Mouse (Mus musculus): ENCODE measurements around the gene Acbd6. TPM values are rescaled to one million over a fixed set of nuclear protein-coding genes. Genes with fewer than 3 reads are reported as not detected.

Acbd6 gene
- polyA plus RNA-seq (2015; fragmentation: Nextera tagmentation; extraction: Ambion mirVana): 55.6 and 58.4 TPM in 2 replicates

- no peaks in the 10 kb centered on the region for H3K36me3 ChIP-seq
- no peaks in the 10 kb centered on the region for H3K27me3 ChIP-seq
- peak within 1 kb of the TSS; percentile 95 for H3K9ac ChIP-seq
- WGBS: under 1% methylated on average over 77 of the region's 83 CpGs
- H3K27ac ChIP-seq: peak within 1 kb of the TSS; percentile 79
- H3K4me3 ChIP-seq: peak within 1 kb of the TSS; percentile 82
- H3K4me2 ChIP-seq: peak within 1 kb of the TSS; percentile 95
- peak; percentile 82 for ATAC-seq (replicated peaks; ENCODE audit: insufficient number of reproducible peaks, insufficient read depth, low FRiP score, low read depth)
- H3K9me3 ChIP-seq (replicated peaks): peaks cover 4% of the 10 kb centered on the region; the same call in 1 of the 2 replicates
- peaks cover 17% of the 10 kb centered on the region for H3K4me1 ChIP-seq (replicated peaks)
Measured at GRCm38 (mm10) chr1:155558012-155558842, at the start of gene Acbd6. TSS of gene Acbd6 (plus strand) at chr1:155558120.

- no peaks in the 10 kb centered on the region for H3K27me3 ChIP-seq
- no peaks in the 10 kb centered on the region for H3K36me3 ChIP-seq
- H3K27ac ChIP-seq: no peak overlapping the region
- 48% methylated on average over 10 of the region's 10 CpGs for WGBS
- H3K9me3 ChIP-seq (replicated peaks): no peaks in the 10 kb centered on the region
- H3K4me1 ChIP-seq (replicated peaks): peaks cover 7% of the 10 kb centered on the region
- no peak overlapping the region for H3K4me3 ChIP-seq
- no peak overlapping the region for H3K9ac ChIP-seq
- H3K4me2 ChIP-seq: no peak overlapping the region
- ATAC-seq (replicated peaks; ENCODE audit: insufficient number of reproducible peaks, insufficient read depth, low FRiP score, low read depth): no peak
Measured at GRCm38 (mm10) chr1:155510263-155510662, 47.7 kb upstream of the Acbd6 start.

DNA sequence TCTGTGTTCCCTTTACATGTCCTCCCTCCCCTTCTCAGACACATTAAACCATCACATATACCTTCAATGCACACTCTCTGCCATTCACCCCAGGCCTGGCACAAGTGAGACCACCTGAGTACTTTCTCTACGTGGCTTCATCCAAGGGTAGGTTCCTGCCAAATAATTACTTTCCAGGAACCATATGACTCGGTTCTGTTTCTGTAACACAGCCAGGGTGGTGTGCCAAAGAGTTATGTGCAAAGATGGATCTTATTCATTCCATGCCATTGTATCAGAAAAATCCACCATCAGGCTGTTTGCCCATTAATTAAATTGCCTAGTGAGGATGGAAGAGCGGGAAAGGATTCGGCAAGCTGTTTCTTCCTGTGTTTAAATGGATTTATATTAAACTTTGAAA is 42.1 kb upstream of the Acbd6 start:
- H3K9ac ChIP-seq: no peak overlapping the region
- H3K27ac ChIP-seq: no peak overlapping the region
- no peak overlapping the region for H3K4me2 ChIP-seq
- no peaks in the 10 kb centered on the region for H3K9me3 ChIP-seq (replicated peaks)
- H3K4me3 ChIP-seq: no peak overlapping the region
- 86% methylated on average over 4 of the region's 4 CpGs for WGBS
- no peaks in the 10 kb centered on the region for H3K4me1 ChIP-seq (replicated peaks)
- H3K36me3 ChIP-seq: no peaks in the 10 kb centered on the region
- ATAC-seq (replicated peaks; ENCODE audit: insufficient number of reproducible peaks, insufficient read depth, low FRiP score, low read depth): no peak
- no peaks in the 10 kb centered on the region for H3K27me3 ChIP-seq

DNA sequence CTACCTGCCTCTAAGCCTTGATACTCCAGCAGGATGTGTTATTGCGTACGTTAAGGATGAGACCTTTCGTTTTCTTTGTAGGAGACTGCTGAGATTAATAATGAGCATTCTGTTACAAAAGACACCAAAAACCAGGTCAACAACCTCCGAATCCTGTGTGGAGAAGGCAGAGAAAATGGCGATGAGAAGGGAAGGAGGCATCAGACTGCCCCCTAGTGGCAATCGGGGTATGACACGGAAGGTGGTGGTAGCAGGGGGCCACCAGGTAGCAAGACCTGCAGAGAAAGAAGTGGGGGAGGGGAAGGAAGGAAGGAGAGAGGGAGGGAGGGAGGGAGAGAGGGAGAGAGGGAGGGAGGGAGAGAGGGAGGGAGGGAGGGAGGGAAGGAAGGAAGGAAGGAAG is 41.3 kb upstream of the Acbd6 start:
- ATAC-seq (replicated peaks; ENCODE audit: insufficient number of reproducible peaks, insufficient read depth, low FRiP score, low read depth): no peak
- Histone ChIP-seq H3K27me3 (no peaks in the 10 kb centered on the region), H3K4me3 (no peak overlapping the region), H3K4me2 (no peak overlapping the region), H3K36me3 (no peaks in the 10 kb centered on the region), H3K9ac (no peak overlapping the region), H3K9me3 (replicated peaks) (no peaks in the 10 kb centered on the region), H3K4me1 (replicated peaks) (no peaks in the 10 kb centered on the region), H3K27ac (no peak overlapping the region)
- 41% methylated on average over 7 of the region's 7 CpGs for WGBS

DNA sequence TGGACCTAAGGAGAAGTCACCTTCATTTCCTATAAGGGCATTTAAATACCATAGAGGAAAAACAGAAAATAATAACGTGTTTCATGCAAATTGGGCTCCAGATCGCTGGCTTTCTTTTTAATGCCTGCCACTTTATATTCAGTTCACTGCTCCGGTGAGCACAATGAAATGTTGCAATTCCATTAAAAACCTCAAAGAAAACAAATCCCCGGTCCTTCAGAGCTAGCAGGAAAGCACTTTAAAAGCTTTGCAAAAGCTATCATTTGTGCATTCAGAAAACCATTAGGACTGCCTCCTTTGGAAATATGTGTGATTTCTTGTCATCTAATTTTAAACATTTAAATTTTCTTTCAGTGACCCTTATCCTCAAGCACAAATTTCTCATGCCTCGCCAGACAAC is 40.9 kb upstream of the Acbd6 start:
- ATAC-seq (replicated peaks; ENCODE audit: insufficient number of reproducible peaks, insufficient read depth, low FRiP score, low read depth): no peak
- H3K27ac ChIP-seq: no peak overlapping the region
- no peak overlapping the region for H3K4me2 ChIP-seq
- no peaks in the 10 kb centered on the region for H3K36me3 ChIP-seq
- H3K27me3 ChIP-seq: no peaks in the 10 kb centered on the region
- H3K9ac ChIP-seq: no peak overlapping the region
- no peaks in the 10 kb centered on the region for H3K9me3 ChIP-seq (replicated peaks)
- no peaks in the 10 kb centered on the region for H3K4me1 ChIP-seq (replicated peaks)
- H3K4me3 ChIP-seq: no peak overlapping the region
- 74% methylated on average over 5 of the region's 5 CpGs for WGBS

DNA sequence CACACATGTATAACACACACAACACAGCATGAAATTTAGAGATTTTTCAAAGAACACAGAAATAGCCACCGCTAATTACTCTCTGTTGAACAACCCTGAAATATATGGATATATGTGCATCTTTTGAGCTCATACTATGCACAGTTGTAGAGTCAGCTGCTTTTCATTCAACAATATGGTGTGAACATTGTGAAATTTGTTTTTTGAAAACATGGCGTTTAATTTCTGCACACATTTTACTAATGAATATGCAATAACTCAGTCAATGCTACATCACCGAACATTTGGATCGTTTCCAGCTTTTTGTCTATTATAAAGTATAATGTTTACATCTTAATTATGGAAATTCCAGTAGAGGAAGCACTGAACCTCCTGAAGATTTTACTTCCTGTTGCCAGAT is 37.6 kb upstream of the Acbd6 start:
- no peaks in the 10 kb centered on the region for H3K36me3 ChIP-seq
- H3K4me1 ChIP-seq (replicated peaks): no peaks in the 10 kb centered on the region
- no peak overlapping the region for H3K4me2 ChIP-seq
- no peak overlapping the region for H3K9ac ChIP-seq
- 90% methylated on average over 4 of the region's 4 CpGs for WGBS
- no peak overlapping the region for H3K27ac ChIP-seq
- no peaks in the 10 kb centered on the region for H3K9me3 ChIP-seq (replicated peaks)
- no peaks in the 10 kb centered on the region for H3K27me3 ChIP-seq
- no peak overlapping the region for H3K4me3 ChIP-seq
- no peak for ATAC-seq (replicated peaks; ENCODE audit: insufficient number of reproducible peaks, insufficient read depth, low FRiP score, low read depth)

- ATAC-seq (replicated peaks; ENCODE audit: insufficient number of reproducible peaks, insufficient read depth, low FRiP score, low read depth): no peak
- Histone ChIP-seq H3K4me1 (replicated peaks) (peaks cover 9% of the 10 kb centered on the region), H3K4me3 (no peak overlapping the region), H3K27ac (no peak overlapping the region), H3K9ac (no peak overlapping the region), H3K27me3 (no peaks in the 10 kb centered on the region), H3K4me2 (no peak overlapping the region), H3K36me3 (no peaks in the 10 kb centered on the region), H3K9me3 (replicated peaks) (no peaks in the 10 kb centered on the region)
- 72% methylated on average over 4 of the region's 4 CpGs for WGBS
Measured at GRCm38 (mm10) chr1:155522493-155522892, 35.4 kb upstream of the Acbd6 start.

GRCm38 (mm10) chr1:155526176-155526575 is 31.7 kb upstream of the Acbd6 start:
- Histone ChIP-seq H3K4me2 (peak overlapping the region; percentile 50), H3K4me3 (no peak overlapping the region), H3K4me1 (replicated peaks) (peaks cover 40% of the 10 kb centered on the region), H3K27me3 (no peaks in the 10 kb centered on the region), H3K9ac (no peak overlapping the region), H3K27ac (no peak overlapping the region; the same call in 1 of the 2 replicates), H3K9me3 (replicated peaks) (no peaks in the 10 kb centered on the region), H3K36me3 (no peaks in the 10 kb centered on the region)
- 54% methylated on average over 5 of the region's 5 CpGs for WGBS
- no peak for ATAC-seq (replicated peaks; ENCODE audit: insufficient number of reproducible peaks, insufficient read depth, low FRiP score, low read depth)

DNA sequence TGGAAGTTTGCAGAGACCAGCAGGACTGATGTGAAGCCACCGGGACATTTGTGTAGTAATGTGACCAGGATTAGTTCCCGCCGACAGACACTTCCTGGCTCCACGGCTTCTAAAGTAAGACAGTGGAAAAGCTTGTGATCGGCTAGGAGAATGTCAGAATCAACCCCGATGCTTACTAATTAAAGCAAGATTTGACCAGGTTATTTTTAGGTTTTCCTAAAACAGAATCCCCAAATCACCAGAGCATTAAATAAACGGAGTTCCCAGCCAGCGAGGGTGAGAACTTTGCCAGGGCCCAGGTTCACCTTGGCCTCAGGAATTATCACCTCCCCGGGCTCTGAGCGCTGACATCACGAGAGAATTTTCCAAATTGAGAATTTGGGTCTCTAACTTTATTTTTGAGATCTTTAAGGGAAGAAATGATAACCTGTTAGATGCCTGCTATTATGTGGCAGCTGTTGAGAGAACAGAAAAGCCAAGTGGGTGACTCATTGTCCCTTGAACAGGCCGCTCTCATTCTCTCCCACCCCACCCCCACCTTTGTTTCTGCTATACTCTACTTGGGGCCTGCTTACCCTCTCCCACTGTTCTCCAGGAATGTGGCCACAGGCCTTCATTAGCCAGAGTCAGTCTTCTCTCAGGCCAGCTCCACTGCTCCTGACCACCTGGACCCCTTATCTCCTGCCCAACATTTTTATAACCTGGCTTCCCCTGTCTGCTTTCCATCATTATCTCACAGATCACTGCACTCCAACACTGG is 30.7 kb upstream of the Acbd6 start:
- Histone ChIP-seq H3K4me2 (peak overlapping the region; percentile 50), H3K9me3 (replicated peaks) (no peaks in the 10 kb centered on the region), H3K36me3 (no peaks in the 10 kb centered on the region), H3K27me3 (no peaks in the 10 kb centered on the region), H3K4me3 (peak overlapping the region; percentile 26), H3K27ac (peak overlapping the region; percentile 81), H3K9ac (peak overlapping the region; percentile 14; the same call in 1 of the 2 replicates), H3K4me1 (replicated peaks) (peaks cover 40% of the 10 kb centered on the region)
- 16% methylated on average over 12 of the region's 12 CpGs for WGBS
- ATAC-seq (replicated peaks; ENCODE audit: insufficient number of reproducible peaks, insufficient read depth, low FRiP score, low read depth): no peak

GRCm38 (mm10) chr1:155527787-155528158 is 30.1 kb upstream of the Acbd6 start:
- H3K4me2 ChIP-seq: peak overlapping the region; percentile 20; the same call in 1 of the 2 replicates
- no peaks in the 10 kb centered on the region for H3K36me3 ChIP-seq
- H3K9ac ChIP-seq: no peak overlapping the region
- no peaks in the 10 kb centered on the region for H3K9me3 ChIP-seq (replicated peaks)
- H3K4me3 ChIP-seq: no peak overlapping the region
- WGBS: 13% methylated on average over 8 of the region's 8 CpGs
- peak overlapping the region; percentile 81 for H3K27ac ChIP-seq
- peaks cover 40% of the 10 kb centered on the region for H3K4me1 ChIP-seq (replicated peaks)
- no peak for ATAC-seq (replicated peaks; ENCODE audit: insufficient number of reproducible peaks, insufficient read depth, low FRiP score, low read depth)
- H3K27me3 ChIP-seq: no peaks in the 10 kb centered on the region

DNA sequence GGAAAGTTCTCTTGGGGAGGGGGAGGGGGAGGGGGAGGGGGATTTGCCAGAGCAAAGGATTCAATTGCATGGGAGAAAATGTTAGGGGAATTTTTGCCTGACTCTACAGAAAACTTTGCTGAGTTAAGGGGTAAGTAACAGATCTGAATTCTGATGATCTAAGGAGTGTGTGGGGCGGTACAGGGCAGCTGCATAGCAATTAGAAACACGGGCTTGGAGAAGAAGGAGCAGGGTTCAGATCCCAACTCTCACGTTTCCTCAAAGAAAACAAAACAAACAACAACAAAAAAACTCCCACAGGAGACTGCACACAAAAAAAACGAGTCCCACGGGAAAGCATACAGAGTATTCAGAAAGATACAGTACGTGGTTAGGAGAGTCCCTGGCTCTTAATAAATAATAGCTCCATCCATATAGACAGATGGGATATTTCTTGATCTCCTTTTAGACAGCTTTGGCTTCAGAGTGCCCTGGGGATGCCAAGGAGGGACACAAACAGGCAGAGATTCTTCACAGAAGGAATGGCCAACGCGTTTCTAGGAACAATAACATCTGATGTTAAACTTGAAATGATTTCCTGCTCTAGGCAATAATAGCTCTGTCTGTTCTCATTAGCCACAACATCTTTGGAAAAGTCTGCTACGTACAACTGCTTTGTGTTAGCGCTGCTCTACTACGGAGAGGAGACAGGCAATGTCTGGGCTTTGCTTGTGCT is 29.4 kb upstream of the Acbd6 start:
- Histone ChIP-seq H3K4me2 (peak overlapping the region; percentile 20; the same call in 1 of the 2 replicates), H3K9ac (no peak overlapping the region)
- ATAC-seq (replicated peaks; ENCODE audit: insufficient number of reproducible peaks, insufficient read depth, low FRiP score, low read depth): no peak

More for the DNA sequence above, 29.4 kb upstream of the Acbd6 start:
- H3K27me3 ChIP-seq: no peaks in the 10 kb centered on the region
- H3K36me3 ChIP-seq: no peaks in the 10 kb centered on the region
- H3K4me3 ChIP-seq: no peak overlapping the region
- H3K9me3 ChIP-seq (replicated peaks): no peaks in the 10 kb centered on the region
- WGBS: 38% methylated on average over 11 of the region's 11 CpGs
- H3K27ac ChIP-seq: peak overlapping the region; percentile 81
- H3K4me1 ChIP-seq (replicated peaks): peaks cover 40% of the 10 kb centered on the region
